Mouse (Mus musculus) embryonic stem cell, embryonic (primary cell): ENCODE results near the gene Ubqln4.

Source experiments
- CTCF ChIA-PET, 4 experiments: fragments of 300-600 bp in 2 of 4; fragments of 350-600 bp in 2 of 4; sonication (Branson Sonifier 250); formaldehyde crosslinking; loops; one replicate each; lab custom pipeline; 2022; ENCODE audit warnings: inconsistent platforms in 2 of 4; lab: Charles Lee
- POLR2A ChIA-PET, 4 experiments: fragments of 300-600 bp in 2 of 4; fragments of 350-600 bp in 2 of 4; sonication (Branson Sonifier 250); formaldehyde crosslinking; loops; one replicate each; lab custom pipeline; 2022; ENCODE audit warnings: antibody characterized with exemption in 4 of 4, inconsistent platforms in 1 of 4; lab: Charles Lee

The Ubqln4 gene

DNA sequence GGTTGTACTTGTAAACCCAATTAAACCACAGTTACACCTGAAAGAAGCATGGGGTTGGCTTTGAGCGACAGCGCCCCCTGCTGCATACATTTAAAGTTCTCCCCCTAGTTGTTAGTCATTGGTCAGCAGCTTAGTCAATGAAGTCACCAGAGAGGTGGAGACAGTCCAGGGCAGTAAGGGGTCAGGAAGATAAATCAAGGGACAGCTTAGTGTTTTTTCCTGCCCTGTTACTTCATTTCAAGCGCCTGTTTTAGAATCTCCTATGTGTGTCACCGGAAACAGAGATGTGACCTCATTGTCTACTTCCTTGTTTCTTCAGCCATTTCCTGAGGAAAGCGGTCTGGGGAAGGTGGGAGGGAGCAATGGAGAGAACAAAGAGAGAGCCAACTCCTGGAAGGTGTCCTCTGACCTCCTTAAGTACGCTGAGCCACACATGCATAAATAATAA, 50.2 kb downstream of the Ubqln4 start:
- POLR2A ChIA-PET = interaction anchor here in 3 of 4 experiments (0.6 to 7.6 kb wide), 47 partner anchors 11 to 694 kb away, joined by 3 to 97 read pairs (median 4); partner anchors contain the start of genes Ssr2 (in 3 of the 3), Lamtor2 (in 1 of the 3), Rab25 (in 1 of the 3) and Smg5 (in 1 of the 3)
- CTCF ChIA-PET = interaction anchor here (0.5 to 4.3 kb wide), 50 partner anchors 8 to 602 kb away, joined by 3 to 40 read pairs (median 4); partner anchors contain the start of genes Lmna (in 1 of the 4), Pmf1 (in 1 of the 4), Smg5 (in 1 of the 4) and Ssr2 (in 1 of the 4)

GRCm38 (mm10) chr3:88604863-88605262, 51.3 kb downstream of the Ubqln4 start:
- POLR2A ChIA-PET = interaction anchor here in 3 of 4 experiments (0.6 to 7.6 kb wide), 20 partner anchors 8 to 159 kb away, joined by 3 to 97 read pairs (median 13); partner anchors contain the start of gene Ssr2 (in 2 of the 3)
- CTCF ChIA-PET = interaction anchor here in 2 of 4 experiments (0.7 to 4.3 kb wide), 7 partner anchors 13 to 65 kb away, joined by 3 to 40 read pairs (median 5); no protein-coding TSS in a partner anchor

- ChIA-PET POLR2A (interaction anchor here in 3 of 4 experiments (0.9 to 7.6 kb wide), 22 partner anchors 9 to 92 kb away, joined by 3 to 97 read pairs (median 17); partner anchors contain the start of genes Ssr2 (in 2 of the 3) and Ubqln4 (in 1 of the 3)), CTCF (interaction anchor here in 2 of 4 experiments (0.6 to 4.3 kb wide), 7 partner anchors 11 to 79 kb away, joined by 3 to 40 read pairs (median 15); no protein-coding TSS in a partner anchor)
Measured at GRCm38 (mm10) chr3:88605666-88606065, 52.1 kb downstream of the Ubqln4 start, which contains the start of gene Arhgef2. Gene Arhgef2, plus strand, starts transcription at chr3:88605966.

DNA sequence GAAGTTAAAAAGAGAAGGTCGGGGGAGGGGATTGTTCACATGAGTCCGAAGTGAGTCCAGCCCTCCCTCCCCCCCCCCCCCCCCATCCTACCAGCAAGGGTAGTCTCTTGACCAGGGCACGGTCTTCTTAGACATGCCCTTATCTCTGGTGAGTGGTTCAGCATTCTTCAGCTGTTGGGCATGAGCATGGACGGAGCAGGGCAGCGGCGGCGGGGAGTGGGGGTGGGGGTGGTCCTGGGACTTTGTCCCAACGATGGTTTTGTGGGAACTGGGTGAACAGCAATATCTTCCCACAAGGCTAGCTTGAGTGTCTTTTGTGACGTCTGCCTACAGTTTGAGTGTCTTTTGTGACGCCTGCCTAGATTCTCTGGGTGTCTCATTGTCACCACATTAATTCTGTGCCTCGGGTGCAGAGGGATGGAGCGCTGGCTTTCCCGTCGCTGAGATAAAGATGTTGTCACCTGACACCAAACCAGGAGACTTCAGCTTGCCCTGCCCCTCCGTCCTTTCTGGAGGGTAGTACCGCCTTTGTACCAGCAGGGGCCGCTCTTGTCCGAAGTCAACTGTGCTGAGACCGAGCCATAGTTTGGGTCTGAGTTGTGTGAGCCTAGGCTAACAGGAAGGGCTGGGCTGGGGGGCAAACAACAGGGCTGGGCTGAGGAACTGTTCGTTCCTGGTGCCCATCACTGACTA, 53.7 kb downstream of the Ubqln4 start:
- CTCF ChIA-PET = interaction anchor here (0.5 to 3.1 kb wide), 79 partner anchors 8 to 1848 kb away, joined by 3 to 22 read pairs (median 4); partner anchors contain the start of genes Khdc4 (in 2 of the 4), Hcn3 (in 1 of the 4), Lamtor2 (in 1 of the 4) and Ssr2 (in 1 of the 4)
- POLR2A ChIA-PET = interaction anchor here (0.5 to 7.6 kb wide), 105 partner anchors 8 to 563 kb away, joined by 3 to 97 read pairs (median 4); partner anchors contain the start of genes Khdc4 (in 3 of the 4), Ssr2 (in 3 of the 4), Pmf1 (in 2 of the 4) and Rit1 (in 2 of the 4)

GRCm38 (mm10) chr3:88607758-88608138, 54.2 kb downstream of the Ubqln4 start:
- ChIA-PET CTCF (interaction anchor here (0.5 to 3.1 kb wide), 62 partner anchors 9 to 842 kb away, joined by 3 to 22 read pairs (median 4); partner anchors contain the start of genes Khdc4 (in 2 of the 4), Hcn3 (in 1 of the 4), Lamtor2 (in 1 of the 4) and Rit1 (in 1 of the 4)), POLR2A (interaction anchor here (0.6 to 7.6 kb wide), 88 partner anchors 8 to 557 kb away, joined by 3 to 97 read pairs (median 5); partner anchors contain the start of genes Khdc4 (in 3 of the 4), Ssr2 (in 3 of the 4), Pmf1 (in 2 of the 4) and Ubqln4 (in 2 of the 4))

GRCm38 (mm10) chr3:88609066-88609465, 55.5 kb downstream of the Ubqln4 start:
- ChIA-PET CTCF (interaction anchor here in 1 of 4 experiments (0.5 to 2.2 kb wide), 2 partner anchors 20 to 23 kb away, joined by 7 to 11 read pairs; no protein-coding TSS in a partner anchor), POLR2A (interaction anchor here in 3 of 4 experiments (0.6 to 7.6 kb wide), 10 partner anchors 12 to 55 kb away, joined by 3 to 97 read pairs (median 22); partner anchors contain the start of gene Ssr2 (in 1 of the 3))

GRCm38 (mm10) chr3:88614418-88614817, 60.9 kb downstream of the Ubqln4 start:
- ChIA-PET CTCF (interaction anchor here in 3 of 4 experiments (0.6 to 2.4 kb wide), 7 partner anchors 9 to 63 kb away, joined by 3 to 14 read pairs (median 4); partner anchors contain the start of gene Lamtor2 (in 1 of the 3)), POLR2A (interaction anchor here in 3 of 4 experiments (0.6 to 4.8 kb wide), 37 partner anchors 7 to 502 kb away, joined by 3 to 43 read pairs (median 6); partner anchors contain the start of genes Arhgef2 (in 2 of the 3), Lamtor2 (in 2 of the 3), Ubqln4 (in 2 of the 3) and Cct3 (in 1 of the 3))

- CTCF ChIA-PET = interaction anchor here in 3 of 4 experiments (0.5 to 2.7 kb wide), 14 partner anchors 8 to 110 kb away, joined by 3 to 15 read pairs (median 4); partner anchors contain the start of gene Lamtor2 (in 1 of the 3)
- POLR2A ChIA-PET = interaction anchor here in 3 of 4 experiments (0.6 to 4.2 kb wide), 54 partner anchors 8 to 502 kb away, joined by 3 to 43 read pairs (median 5); partner anchors contain the start of genes Arhgef2 (in 2 of the 3), Lamtor2 (in 2 of the 3), Ssr2 (in 2 of the 3) and Ubqln4 (in 2 of the 3)
Measured at GRCm38 (mm10) chr3:88615117-88615516, 61.6 kb downstream of the Ubqln4 start.

DNA sequence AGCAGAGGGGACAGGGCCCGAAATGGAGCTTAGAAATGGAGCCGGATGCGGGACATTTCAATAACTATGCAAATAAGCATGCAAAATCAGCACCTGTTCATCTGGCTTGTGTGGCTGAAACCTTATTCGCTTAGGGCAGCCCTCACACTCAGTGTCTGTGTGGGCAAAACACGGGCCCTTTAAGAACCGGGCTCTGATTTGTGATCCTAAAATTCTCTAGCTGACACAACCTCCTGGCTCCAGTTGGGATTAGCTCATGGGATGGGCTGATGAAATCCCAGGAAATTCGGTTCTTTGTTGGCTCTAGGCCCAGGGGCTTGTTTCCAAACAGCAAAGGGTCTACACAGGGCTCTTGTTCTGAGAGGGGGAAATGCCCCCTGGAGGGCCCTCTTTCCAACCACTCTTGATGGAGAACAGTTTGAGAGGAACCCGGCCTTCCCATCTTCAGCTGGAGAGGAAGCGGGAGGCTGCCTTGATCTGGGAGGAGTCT, 62.4 kb downstream of the Ubqln4 start:
- POLR2A ChIA-PET = interaction anchor here (0.6 to 4.2 kb wide), 59 partner anchors 8 to 668 kb away, joined by 3 to 43 read pairs (median 5); partner anchors contain the start of genes Arhgef2 (in 2 of the 4), Lamtor2 (in 2 of the 4), Smg5 (in 2 of the 4) and Tmem79 (in 2 of the 4)
- CTCF ChIA-PET = interaction anchor here (0.5 to 2.7 kb wide), 15 partner anchors 9 to 840 kb away, joined by 3 to 15 read pairs (median 4); partner anchors contain the start of gene Lamtor2 (in 1 of the 4)

- CTCF ChIA-PET = interaction anchor here (0.6 to 2.7 kb wide), 8 partner anchors 9 to 1267 kb away, joined by 3 to 15 read pairs (median 4); no protein-coding TSS in a partner anchor
- POLR2A ChIA-PET = interaction anchor here (0.6 to 4.2 kb wide), 27 partner anchors 8 to 545 kb away, joined by 3 to 43 read pairs (median 6); partner anchors contain the start of genes Arhgef2 (in 2 of the 4), Lamtor2 (in 1 of the 4), Pmf1 (in 1 of the 4) and Smg5 (in 1 of the 4)
Measured at GRCm38 (mm10) chr3:88616951-88617500, 63.5 kb downstream of the Ubqln4 start.

DNA sequence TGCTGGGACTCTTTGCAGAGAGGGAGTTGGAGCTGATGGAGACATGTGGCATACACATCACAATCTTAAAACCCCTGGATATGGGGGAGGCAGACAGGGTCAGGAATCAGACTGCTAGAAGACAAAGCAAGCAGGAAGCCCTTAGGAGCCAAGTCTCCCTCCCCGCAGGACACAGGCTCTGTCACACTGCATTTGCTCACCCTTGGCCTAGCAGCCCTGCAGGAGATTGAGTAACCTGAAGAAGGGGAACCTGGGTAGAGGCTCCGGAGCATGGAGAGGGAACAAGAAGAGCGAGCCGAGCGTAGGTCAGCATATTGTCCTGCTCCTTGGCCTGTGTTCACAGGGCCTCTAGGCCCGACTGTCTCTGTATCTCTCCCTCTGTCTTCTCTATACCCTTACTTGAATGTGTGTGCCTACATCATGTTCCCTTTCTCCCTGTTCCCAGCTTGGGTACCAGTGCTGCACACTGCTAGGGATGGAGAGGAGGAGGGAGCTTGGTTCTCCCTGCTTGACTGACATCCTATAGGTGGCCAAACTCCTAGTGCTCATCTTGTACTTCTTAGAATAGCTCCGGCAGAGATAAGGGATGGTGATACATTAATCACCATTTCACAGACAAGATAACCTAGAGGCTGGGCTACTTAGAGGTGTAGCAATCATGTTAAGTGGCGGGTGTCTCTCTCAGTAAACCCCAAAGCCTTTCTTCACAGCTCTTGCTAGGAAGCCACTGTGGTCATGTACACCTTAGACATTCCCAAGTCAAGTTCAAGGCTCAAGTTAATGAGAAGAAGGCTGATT, 64.7 kb downstream of the Ubqln4 start:
- ChIA-PET POLR2A (interaction anchor here in 3 of 4 experiments (0.5 to 6.8 kb wide), 13 partner anchors 10 to 160 kb away, joined by 3 to 96 read pairs (median 3); partner anchors contain the start of genes Arhgef2 (in 1 of the 3) and Ubqln4 (in 1 of the 3)), CTCF (interaction anchor here in 3 of 4 experiments (0.5 to 1.2 kb wide), 3 partner anchors 11 to 92 kb away, joined by 3 to 4 read pairs (median 4); no protein-coding TSS in a partner anchor)
